Mouse (Mus musculus): ENCODE results near the gene Gm5538. TPM values are rescaled to one million over a fixed set of nuclear protein-coding genes. Genes with fewer than 3 reads are reported as not detected.
A peak's percentile ranks its signal among the peaks of the same experiment; 100 is the strongest.

Gene Gm5538
- not detected in 2 replicates for polyA plus RNA-seq (2014; fragmentation: Nextera tagmentation; extraction: Ambion mirVana)

DNA sequence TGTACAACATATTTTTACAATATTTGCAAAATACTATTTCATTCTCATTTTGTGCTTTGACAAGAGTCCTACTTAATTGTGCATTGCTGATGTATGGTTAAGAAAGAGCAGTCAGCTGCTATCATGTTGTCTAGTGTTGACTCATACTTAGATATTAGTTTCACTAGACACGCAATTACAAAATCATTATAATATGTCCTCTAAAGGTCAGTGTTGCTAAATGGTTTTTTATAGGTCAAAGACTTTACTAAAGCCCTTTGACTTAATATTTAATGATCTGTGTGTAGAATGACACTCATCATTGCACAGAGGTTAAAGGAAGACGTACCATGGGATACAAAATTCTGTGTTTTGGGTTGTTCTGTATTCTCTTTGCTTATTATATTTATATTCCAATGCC, at the start of gene Gm5538:
Gene Gm5538 (plus strand): TSS at position 301 of the 400 bp plus-strand sequence.
- H3K9me3 ChIP-seq (ENCODE audit: low read depth, low read length), result no peaks in the 10 kb centered on the region
- H3K27me3 ChIP-seq (ENCODE audit: insufficient read depth, low read length), result no peaks in the 10 kb centered on the region
- H3K4me2 ChIP-seq, result no peak within 1 kb of the TSS
- DNase-seq, result no peak
- 85% methylated on average over 2 of the region's 2 CpGs for WGBS
- H3K36me3 ChIP-seq (ENCODE audit: insufficient read depth), result no peaks in the 10 kb centered on the region
- H3K27ac ChIP-seq (ENCODE audit: low read depth), result no peak within 1 kb of the TSS
- no peak within 1 kb of the TSS for H3K9ac ChIP-seq
- TF ChIP-seq CTCF (IDR thresholded peaks at IDR 0.05; ENCODE audit: low read depth), result no peak
- no peaks in the 10 kb centered on the region for H3K4me1 ChIP-seq (ENCODE audit: insufficient read depth)
- no peak for ATAC-seq (ENCODE audit: insufficient read depth)
- no peak within 1 kb of the TSS for H3K4me3 ChIP-seq (ENCODE audit: low read depth, low read length)

DNA sequence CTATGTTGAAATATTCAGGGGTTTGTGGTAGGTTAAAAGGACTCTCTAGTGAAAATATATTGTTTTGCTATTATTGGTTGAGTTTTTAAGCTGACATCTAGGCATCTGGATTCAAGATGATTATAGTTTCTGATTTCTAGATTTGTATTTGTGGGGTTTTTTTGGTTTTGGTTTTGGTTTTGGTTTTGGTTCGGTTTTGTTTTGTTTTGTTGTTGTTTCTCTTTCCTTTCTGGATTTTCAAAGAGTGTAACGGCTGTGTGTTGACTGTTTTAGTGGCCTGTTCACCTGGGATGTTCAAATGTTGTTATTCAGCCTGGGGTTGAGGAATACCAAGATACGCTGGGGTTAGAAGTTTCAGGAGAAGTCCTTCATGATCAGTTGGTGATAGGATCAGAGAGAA, 32.2 kb upstream of the Gm5538 start:
- Histone ChIP-seq H3K4me3 (ENCODE audit: low read depth, low read length) (no peak overlapping the region), H3K9ac (no peak overlapping the region), H3K9me3 (ENCODE audit: low read depth, low read length) (no peaks in the 10 kb centered on the region), H3K36me3 (ENCODE audit: insufficient read depth) (no peaks in the 10 kb centered on the region), H3K4me2 (no peak overlapping the region), H3K27ac (ENCODE audit: low read depth) (no peak overlapping the region), H3K27me3 (ENCODE audit: insufficient read depth, low read length) (no peaks in the 10 kb centered on the region), H3K4me1 (ENCODE audit: insufficient read depth) (no peaks in the 10 kb centered on the region)
- 77% methylated on average over 3 of the region's 3 CpGs for WGBS
- no peak for TF ChIP-seq CTCF (IDR thresholded peaks at IDR 0.05; ENCODE audit: low read depth)
- DNase-seq, result no peak
- no peak for ATAC-seq (ENCODE audit: insufficient read depth)

DNA sequence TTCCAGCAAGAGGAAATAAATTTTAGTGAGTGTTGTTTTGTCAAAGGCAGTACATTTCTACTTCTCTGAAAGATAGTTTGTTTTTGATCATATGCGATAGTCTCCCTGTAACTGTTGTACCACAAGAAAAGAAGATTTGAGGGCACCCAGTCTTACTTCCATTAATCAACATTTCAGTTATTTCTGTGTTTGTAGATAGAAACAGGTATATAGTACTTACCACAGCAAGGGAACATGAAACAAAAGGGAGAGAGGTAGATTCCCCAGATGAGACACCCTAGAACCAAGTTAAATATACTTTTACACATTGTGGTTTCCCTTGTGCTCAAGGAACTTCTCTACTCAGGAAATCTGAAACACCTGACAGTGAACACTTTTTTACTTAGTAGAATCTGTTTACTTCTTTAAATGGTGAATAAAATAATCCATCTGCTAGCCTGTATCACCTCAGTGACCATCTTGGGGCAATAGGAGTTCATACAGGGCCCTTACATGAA, 26.9 kb upstream of the Gm5538 start:
- no peak overlapping the region for H3K27ac ChIP-seq (ENCODE audit: low read depth)
- TF ChIP-seq CTCF (IDR thresholded peaks at IDR 0.05; ENCODE audit: low read depth), result no peak
- H3K4me3 ChIP-seq (ENCODE audit: low read depth, low read length), result no peak overlapping the region
- H3K9ac ChIP-seq, result no peak overlapping the region
- 88% methylated on average over 1 of the region's 1 CpGs for WGBS
- H3K36me3 ChIP-seq (ENCODE audit: insufficient read depth), result no peaks in the 10 kb centered on the region
- no peaks in the 10 kb centered on the region for H3K4me1 ChIP-seq (ENCODE audit: insufficient read depth)
- H3K9me3 ChIP-seq (ENCODE audit: low read depth, low read length), result no peaks in the 10 kb centered on the region
- no peak for ATAC-seq (ENCODE audit: insufficient read depth)
- DNase-seq, result no peak
- no peaks in the 10 kb centered on the region for H3K27me3 ChIP-seq (ENCODE audit: insufficient read depth, low read length)
- no peak overlapping the region for H3K4me2 ChIP-seq

DNA sequence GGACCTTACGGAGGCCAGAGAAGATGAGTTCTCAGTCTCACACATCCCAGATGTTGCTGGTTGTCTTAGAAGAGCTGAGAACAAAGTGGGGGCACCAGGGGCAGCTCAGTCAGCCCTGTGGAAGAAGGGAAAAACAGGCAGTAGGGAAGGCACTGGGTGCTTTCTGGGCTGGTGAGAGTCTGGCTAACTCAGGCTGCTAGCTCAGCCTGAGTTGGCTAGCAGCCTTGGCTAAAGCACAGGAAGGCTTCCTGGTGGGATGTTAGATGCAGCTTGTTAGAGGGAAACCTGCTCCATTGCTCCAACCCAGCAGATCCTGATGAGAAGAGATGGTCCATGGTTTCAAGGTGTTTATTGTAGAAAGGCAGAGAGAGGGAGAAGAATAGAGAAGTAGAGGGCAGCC, 10.3 kb downstream of the Gm5538 start:
- Histone ChIP-seq H3K9ac (no peak overlapping the region), H3K36me3 (ENCODE audit: insufficient read depth) (no peaks in the 10 kb centered on the region), H3K4me3 (ENCODE audit: low read depth, low read length) (no peak overlapping the region), H3K27ac (ENCODE audit: low read depth) (no peak overlapping the region), H3K9me3 (ENCODE audit: low read depth, low read length) (no peaks in the 10 kb centered on the region), H3K4me2 (no peak overlapping the region), H3K27me3 (ENCODE audit: insufficient read depth, low read length) (no peaks in the 10 kb centered on the region), H3K4me1 (ENCODE audit: insufficient read depth) (no peaks in the 10 kb centered on the region)
- no peak for TF ChIP-seq CTCF (IDR thresholded peaks at IDR 0.05; ENCODE audit: low read depth)
- no peak for DNase-seq
- 87% methylated on average over 1 of the region's 1 CpGs for WGBS
- ATAC-seq (ENCODE audit: insufficient read depth), result no peak

DNA sequence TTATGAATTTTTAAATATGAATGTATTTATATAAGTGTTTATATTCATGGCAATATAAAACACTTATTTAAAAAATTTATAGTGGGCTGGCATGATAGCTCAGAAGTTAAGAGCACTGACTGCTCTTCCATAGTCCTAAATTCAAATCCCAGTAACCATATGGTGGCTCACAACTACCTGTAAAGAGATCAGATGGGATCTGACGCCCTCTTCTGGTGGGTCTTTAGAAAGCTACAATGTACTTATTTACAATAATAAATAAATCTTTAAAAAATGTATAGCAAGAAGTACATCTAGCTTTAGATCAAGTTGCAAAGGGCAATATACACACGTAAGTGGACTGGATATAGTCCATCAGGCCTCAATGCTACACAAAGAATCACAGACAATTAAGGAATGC, 14.6 kb downstream of the Gm5538 start:
- Histone ChIP-seq H3K9ac (no peak overlapping the region), H3K9me3 (ENCODE audit: low read depth, low read length) (no peaks in the 10 kb centered on the region), H3K4me2 (no peak overlapping the region), H3K27ac (ENCODE audit: low read depth) (no peak overlapping the region), H3K27me3 (ENCODE audit: insufficient read depth, low read length) (no peaks in the 10 kb centered on the region), H3K4me1 (ENCODE audit: insufficient read depth) (no peaks in the 10 kb centered on the region), H3K4me3 (ENCODE audit: low read depth, low read length) (no peak overlapping the region), H3K36me3 (ENCODE audit: insufficient read depth) (no peaks in the 10 kb centered on the region)
- WGBS, result 10% methylated on average over 2 of the region's 2 CpGs
- ATAC-seq (ENCODE audit: insufficient read depth) (no peak), DNase-seq (peak; percentile 40)
- 0 out of 2 replicates have a peak, but pooled peaks have one; percentile 19 for TF ChIP-seq CTCF (IDR thresholded peaks at IDR 0.05; ENCODE audit: low read depth)

Other genes with a start within 250 kb of the Gm5538 start
- not detected in 2 replicates for gene Gm8298, start 131.3 kb downstream of the Gm5538 start, polyA plus RNA-seq (2014; fragmentation: Nextera tagmentation; extraction: Ambion mirVana)
- gene C130079G13Rik, start 195.4 kb downstream of the Gm5538 start, polyA plus RNA-seq (2014; fragmentation: Nextera tagmentation; extraction: Ambion mirVana), result not detected in 2 replicates